Mouse (Mus musculus): ENCODE measurements around the gene Atp6v1g3.

- TF ChIP-seq CTCF (IDR thresholded peaks at IDR 0.05; ENCODE audit: low read depth) (no peak), EP300 (IDR thresholded peaks at IDR 0.05; ENCODE audit: low read depth) (no peak)
Measured at GRCm38 (mm10) chr1:138334701-138335100, 61.2 kb downstream of the Atp6v1g3 start.

All from liver, postnatal 0 days (tissue).